Mouse (Mus musculus): ENCODE measurements around the gene Slc3a1. TPM values are rescaled to one million over a fixed set of nuclear protein-coding genes. Genes with fewer than 3 reads are reported as not detected.

Slc3a1 gene
- polyA plus RNA-seq, 1 experiment = 0.24 TPM

GRCm38 (mm10) chr17:85091762-85092161 lies 63.6 kb downstream of the Slc3a1 start:
- H3K4me3 ChIP-seq (replicated peaks; ENCODE audit: extremely low read depth, low read depth, low read length) = no peak overlapping the region
- no peak for DNase-seq
- TF ChIP-seq CTCF (IDR thresholded peaks at IDR 0.05; ENCODE audit: insufficient read depth, low read length) (no peak), POLR2A (IDR thresholded peaks at IDR 0.05; ENCODE audit: borderline replicate concordance, extremely low read depth, low read depth, low read length) (no peak)
- peaks cover 4% of the 10 kb centered on the region; the same call in 1 of the 2 replicates for H3K4me1 ChIP-seq (ENCODE audit: control insufficient read depth, insufficient read depth, low read length)
- 92% methylated on average over 6 of the region's 6 CpGs for WGBS

DNA sequence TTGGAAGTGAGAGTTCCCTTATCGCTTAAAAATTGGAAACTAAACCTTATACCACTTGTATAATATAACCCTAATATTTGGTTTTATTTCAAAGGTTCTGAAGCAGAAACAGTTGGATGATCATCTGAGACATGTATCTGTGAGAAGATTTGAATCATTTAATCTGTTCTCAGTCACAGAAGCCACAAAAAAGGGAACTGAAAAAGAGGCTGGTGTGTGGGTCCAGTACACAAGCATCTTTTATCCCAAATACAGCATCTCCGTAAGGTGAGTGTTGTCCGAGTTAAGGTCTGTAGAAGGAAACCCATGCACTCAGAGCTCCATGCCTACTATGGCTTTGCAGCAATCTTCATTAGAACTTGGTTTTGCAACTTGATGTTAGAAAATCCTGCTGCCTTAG lies 68.2 kb downstream of the Slc3a1 start:
- H3K4me1 ChIP-seq (ENCODE audit: control insufficient read depth, insufficient read depth, low read length) = peaks cover 2% of the 10 kb centered on the region; the same call in 1 of the 2 replicates
- no peak for TF ChIP-seq CTCF (IDR thresholded peaks at IDR 0.05; ENCODE audit: insufficient read depth, low read length)
- no peak for TF ChIP-seq POLR2A (IDR thresholded peaks at IDR 0.05; ENCODE audit: borderline replicate concordance, extremely low read depth, low read depth, low read length)
- 98% methylated on average over 3 of the region's 3 CpGs for WGBS
- no peak overlapping the region for H3K4me3 ChIP-seq (replicated peaks; ENCODE audit: extremely low read depth, low read depth, low read length)
- DNase-seq = no peak

GRCm38 (mm10) chr17:85098677-85099323 lies 70.6 kb downstream of the Slc3a1 start:
- TF ChIP-seq CTCF (IDR thresholded peaks at IDR 0.05; ENCODE audit: insufficient read depth, low read length) (no peak), POLR2A (IDR thresholded peaks at IDR 0.05; ENCODE audit: borderline replicate concordance, extremely low read depth, low read depth, low read length) (no peak)
- Histone ChIP-seq H3K4me1 (ENCODE audit: control insufficient read depth, insufficient read depth, low read length) (no peaks in the 10 kb centered on the region), H3K4me3 (replicated peaks; ENCODE audit: extremely low read depth, low read depth, low read length) (no peak overlapping the region)
- WGBS = 85% methylated on average over 7 of the region's 7 CpGs
- DNase-seq = no peak

GRCm38 (mm10) chr17:85100232-85100631 lies 72.1 kb downstream of the Slc3a1 start:
- Histone ChIP-seq H3K4me1 (ENCODE audit: control insufficient read depth, insufficient read depth, low read length) (no peaks in the 10 kb centered on the region), H3K4me3 (replicated peaks; ENCODE audit: extremely low read depth, low read depth, low read length) (no peak overlapping the region)
- 93% methylated on average over 3 of the region's 3 CpGs for WGBS
- DNase-seq = no peak
- TF ChIP-seq CTCF (IDR thresholded peaks at IDR 0.05; ENCODE audit: insufficient read depth, low read length) = no peak
- TF ChIP-seq POLR2A (IDR thresholded peaks at IDR 0.05; ENCODE audit: borderline replicate concordance, extremely low read depth, low read depth, low read length) = no peak

DNA sequence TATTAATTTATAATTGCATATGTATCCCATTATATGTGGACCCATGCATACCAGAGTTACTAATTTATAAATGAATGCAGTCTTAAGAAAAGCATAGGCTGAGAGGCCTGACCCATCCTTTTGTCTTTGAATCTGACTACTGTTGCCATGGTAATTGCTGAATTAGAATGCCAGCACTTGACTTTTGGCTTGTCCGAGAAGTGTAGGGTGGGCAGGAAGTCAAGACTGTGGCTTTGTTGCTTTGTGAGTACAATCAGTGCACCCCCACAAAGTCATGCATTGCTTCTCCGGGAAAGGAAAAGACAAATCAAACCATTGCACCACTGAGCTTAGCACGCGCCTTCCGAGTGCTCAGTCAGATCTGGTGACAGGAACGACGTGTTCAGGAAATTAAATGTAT lies 73.6 kb downstream of the Slc3a1 start:
- no peak for DNase-seq
- Histone ChIP-seq H3K4me3 (replicated peaks; ENCODE audit: extremely low read depth, low read depth, low read length) (no peak overlapping the region), H3K4me1 (ENCODE audit: control insufficient read depth, insufficient read depth, low read length) (no peaks in the 10 kb centered on the region)
- WGBS = 78% methylated on average over 7 of the region's 7 CpGs
- TF ChIP-seq CTCF (IDR thresholded peaks at IDR 0.05; ENCODE audit: insufficient read depth, low read length) (no peak), POLR2A (IDR thresholded peaks at IDR 0.05; ENCODE audit: borderline replicate concordance, extremely low read depth, low read depth, low read length) (no peak)

GRCm38 (mm10) chr17:85103310-85103709 lies 75.1 kb downstream of the Slc3a1 start:
- Histone ChIP-seq H3K4me3 (replicated peaks; ENCODE audit: extremely low read depth, low read depth, low read length) (no peak overlapping the region), H3K4me1 (ENCODE audit: control insufficient read depth, insufficient read depth, low read length) (no peaks in the 10 kb centered on the region)
- 34% methylated on average over 2 of the region's 2 CpGs for WGBS
- DNase-seq = no peak
- TF ChIP-seq CTCF (IDR thresholded peaks at IDR 0.05; ENCODE audit: insufficient read depth, low read length) (no peak), POLR2A (IDR thresholded peaks at IDR 0.05; ENCODE audit: borderline replicate concordance, extremely low read depth, low read depth, low read length) (no peak)

GRCm38 (mm10) chr17:85110640-85111039 lies 82.5 kb downstream of the Slc3a1 start:
- Histone ChIP-seq H3K4me3 (replicated peaks; ENCODE audit: extremely low read depth, low read depth, low read length) (no peak overlapping the region), H3K4me1 (ENCODE audit: control insufficient read depth, insufficient read depth, low read length) (no peaks in the 10 kb centered on the region)
- WGBS = 94% methylated on average over 1 of the region's 1 CpGs
- TF ChIP-seq POLR2A (IDR thresholded peaks at IDR 0.05; ENCODE audit: borderline replicate concordance, extremely low read depth, low read depth, low read length) (no peak), CTCF (IDR thresholded peaks at IDR 0.05; ENCODE audit: insufficient read depth, low read length) (no peak)
- DNase-seq = no peak

- WGBS = 73% methylated on average over 8 of the region's 8 CpGs
- TF ChIP-seq CTCF (IDR thresholded peaks at IDR 0.05; ENCODE audit: insufficient read depth, low read length) (no peak), POLR2A (IDR thresholded peaks at IDR 0.05; ENCODE audit: borderline replicate concordance, extremely low read depth, low read depth, low read length) (no peak)
- no peak for DNase-seq
- no peak overlapping the region for H3K4me3 ChIP-seq (replicated peaks; ENCODE audit: extremely low read depth, low read depth, low read length)
- no peaks in the 10 kb centered on the region for H3K4me1 ChIP-seq (ENCODE audit: control insufficient read depth, insufficient read depth, low read length)
Observed at GRCm38 (mm10) chr17:85113441-85113840, 85.3 kb downstream of the Slc3a1 start.

Other genes with a start within 250 kb of the Slc3a1 start
- gene Lrpprc, start 237.6 kb upstream of the Slc3a1 start, polyA plus RNA-seq (2012; rRNA removed) = 5.3 and 7.0 TPM in 2 replicates
- gene Ppm1b, start 71.6 kb upstream of the Slc3a1 start, polyA plus RNA-seq (2012; rRNA removed) = 19.0 and 34.3 TPM in 2 replicates
- 8.1 and 13.0 TPM in 2 replicates for gene Prepl, start 61.9 kb downstream of the Slc3a1 start, polyA plus RNA-seq (2012; rRNA removed)
- gene Camkmt, start 62.2 kb downstream of the Slc3a1 start, polyA plus RNA-seq (2012; rRNA removed) = 1.8 and 2.5 TPM in 2 replicates